Comparison of ENCODE assay signal across 12 mouse cellular contexts in genomic region chr4:31941616-31942015, GRCm38 (mm10). TPM values are rescaled to one million over a fixed set of nuclear protein-coding genes. Genes with fewer than 3 reads are reported as not detected.
DNase-seq lines count a peak whose midpoint lies in the region.
"Had no signal": no experiment of that assay in that cellular context is flagged by ENCODE, and none has a peak within 500 bp of the region (broad histone marks: within the 10 kb centered on the region; RNA-seq: fewer than 3 reads in every experiment).

No protein-coding gene starts in this region.

- DNase-seq in heart, postnatal 14 days: peak; percentile 5 to 7
- no peak for DNase-seq in heart, adult 9 months (ENCODE audit: low spot score in 2 of 2)
- peak; percentile 6 for DNase-seq in urinary bladder, postnatal 14 days (ENCODE audit: low spot score)
- no peak for DNase-seq in urinary bladder, postnatal 10 days (ENCODE audit: low spot score)
- DNase-seq in ZHBTc4 (ENCODE audit: low read depth, low spot score): peak; percentile 14
- no peak for DNase-seq in ovary, postnatal 36 days (ENCODE audit: low spot score)
- no peak for DNase-seq in cerebellum, postnatal 36 days
- DNase-seq in layer of hippocampus, adult 9-10 months (ENCODE audit: low spot score): no peak
- DNase-seq: cerebellum, adult 9-11 months; heart, adult 11 months; kidney, postnatal 36 days; thymus, postnatal 4 days had no signal

- intact Hi-C loops in heart, postnatal 14 days (cut with DNase I): no loop called here

RNA-seq across cellular contexts. Expression of gene Map3k7, which starts 22.3 kb away (rescaled TPM):
- total RNA-seq in heart, postnatal 14 days (2021): 10 to 100 TPM; 46.2 to 47.0 TPM

Comparison
In these comparisons a context has a peak if more than half of its experiments do, and no peak if none do; other contexts are left out.
1. DNase-seq: peak in heart, postnatal 14 days (2 of 2), urinary bladder, postnatal 14 days (single experiment) and ZHBTc4 (single experiment); none in heart, adult 9 months (0 of 2), urinary bladder, postnatal 10 days (single experiment), ovary, postnatal 36 days (single experiment), cerebellum, postnatal 36 days (0 of 2) and layer of hippocampus, adult 9-10 months (single experiment).